Mouse (Mus musculus) cerebellum, adult 2 months (tissue): ENCODE results near the gene Ngdn. TPM values are rescaled to one million over a fixed set of nuclear protein-coding genes. Genes with fewer than 3 reads are reported as not detected.
A peak's percentile ranks its signal among the peaks of the same experiment; 100 is the strongest.

Experiments used
- DNase-seq, 2 experiments: peaks; one replicate each; pipeline ENCODE4 v3.0.0; 2021
- H3K27ac ChIP-seq: fragments of 200-500 bp; 2 replicates; pipeline ENCODE4 v1.5.1; 2012; ENCODE audit warnings: low read length, control low read depth, inconsistent platforms; ENCODE audit not compliant: insufficient read depth
- H3K27me3 ChIP-seq: fragments of 200-500 bp; 2 replicates; pipeline ENCODE4 v1.6.1; 2012; ENCODE audit warnings: inconsistent platforms, mild to moderate bottlenecking, low read length, moderate library complexity; ENCODE audit not compliant: control insufficient read depth, insufficient read depth
- H3K4me1 ChIP-seq: fragments of 200-500 bp; 2 replicates; pipeline ENCODE4 v1.6.1; 2011; ENCODE audit warnings: low read length; ENCODE audit not compliant: control insufficient read depth, insufficient read depth
- H3K4me3 ChIP-seq: fragments of 200-500 bp; replicated peaks from 2 replicates; pipeline ENCODE3; 2011; ENCODE audit warnings: mild to moderate bottlenecking, low read depth, low read length, control low read depth; ENCODE audit not compliant: insufficient read depth
- CTCF ChIP-seq: fragments of 200-500 bp; IDR thresholded peaks from 2 replicates; pipeline ENCODE4 v1.5.1; 2011; ENCODE audit warnings: low read depth, mild to moderate bottlenecking, control low read depth, low read length, moderate library complexity, borderline replicate concordance; ENCODE audit not compliant: insufficient read depth
- POLR2A ChIP-seq: fragments of 200-500 bp; IDR thresholded peaks from 2 replicates; pipeline ENCODE4 v1.6.1; 2011; ENCODE audit warnings: low read length, control low read depth, borderline replicate concordance; ENCODE audit not compliant: insufficient read depth
- WGBS: fragments of 180-500 bp; shearing (Covaris S2); methylation state at CpG from one replicate; pipeline ENCODE4 v1.1.7; 2018; 5-methylcytosine and 5-hydroxymethylcytosine counted together
- polyA plus RNA-seq: library from polyadenylated mRNA; depleted of rRNA; stranded (reverse); fragments of >200 nt; gene quantifications from 2 replicates; pipeline ENCODE4 v1.2.3, GENCODE M21; 2012; rRNA removed

Gene Ngdn
- polyA plus RNA-seq, 1 experiment: 49.4 TPM

- no peak for DNase-seq
- 0 out of 2 replicates have a peak overlapping the region, but pooled peaks have one; percentile 35 for H3K27ac ChIP-seq
- H3K27me3 ChIP-seq: no peaks in the 10 kb centered on the region
- TF ChIP-seq POLR2A (no peak), CTCF (no peak)
- WGBS: 39% methylated on average over 19 of the region's 19 CpGs
- no peak overlapping the region for H3K4me3 ChIP-seq
- peaks cover 63% of the 10 kb centered on the region for H3K4me1 ChIP-seq
These were observed 56.5 kb downstream of the Ngdn start for GRCm38 (mm10) chr14:55071756-55072155.

Other genes with a start within 250 kb of the Ngdn start
- gene Slc7a8, start 233.5 kb upstream of the Ngdn start, polyA plus RNA-seq: 37.1 and 41.6 TPM in 2 replicates
- not detected in 2 replicates for gene Rnf212b, start 201.3 kb upstream of the Ngdn start, polyA plus RNA-seq
- 12.0 and 12.4 TPM in 2 replicates for gene Homez, start 144.5 kb upstream of the Ngdn start, polyA plus RNA-seq
- 21.6 and 22.1 TPM in 2 replicates for gene Ppp1r3e, start 137.9 kb upstream of the Ngdn start, polyA plus RNA-seq
- 113 TPM in 2 replicates for gene Bcl2l2, start 132.1 kb upstream of the Ngdn start, polyA plus RNA-seq
- gene Gm20521, start 132.0 kb upstream of the Ngdn start, polyA plus RNA-seq: 0.34 TPM in 1 of 2 replicates, not detected in the other
- gene Pabpn1, start 123.0 kb upstream of the Ngdn start, polyA plus RNA-seq: 413 and 433 TPM in 2 replicates
- 687 and 690 TPM in 2 replicates for gene Slc22a17, start 102.3 kb upstream of the Ngdn start, polyA plus RNA-seq
- gene Efs, start 89.3 kb upstream of the Ngdn start, polyA plus RNA-seq: 9.9 and 11.2 TPM in 2 replicates
- 0.26 and 0.43 TPM in 2 replicates for gene Il25, start 82.8 kb upstream of the Ngdn start, polyA plus RNA-seq
- 215 and 237 TPM in 2 replicates for gene Cmtm5, start 79.2 kb upstream of the Ngdn start, polyA plus RNA-seq
- 0.10 TPM in 1 of 2 replicates, not detected in the other for gene Myh6, start 48.5 kb upstream of the Ngdn start, polyA plus RNA-seq
- not detected in 2 replicates for gene Gm17428, start 38.5 kb upstream of the Ngdn start, polyA plus RNA-seq
- gene Myh7, start 20.8 kb upstream of the Ngdn start, polyA plus RNA-seq: 4.4 and 6.9 TPM in 2 replicates
- gene Zfhx2, start 76.9 kb downstream of the Ngdn start, polyA plus RNA-seq: 10.7 and 11.0 TPM in 2 replicates
- 12.8 and 13.8 TPM in 2 replicates for gene Thtpa, start 79.3 kb downstream of the Ngdn start, polyA plus RNA-seq
- 18.6 and 19.1 TPM in 2 replicates for gene Ap1g2, start 91.1 kb downstream of the Ngdn start, polyA plus RNA-seq
- 204 and 227 TPM in 2 replicates for gene Jph4, start 101.5 kb downstream of the Ngdn start, polyA plus RNA-seq
- 1.2 and 1.4 TPM in 2 replicates for gene Dhrs2, start 206.6 kb downstream of the Ngdn start, polyA plus RNA-seq